Mouse (Mus musculus): ENCODE measurements at regions not wholly inside any gene's neighbourhood (a gene's known extent, or its start where the extent isn't known, plus 50 kb on each side); places are given as distances from the start of the nearest gene placed in this dataset.

DNA sequence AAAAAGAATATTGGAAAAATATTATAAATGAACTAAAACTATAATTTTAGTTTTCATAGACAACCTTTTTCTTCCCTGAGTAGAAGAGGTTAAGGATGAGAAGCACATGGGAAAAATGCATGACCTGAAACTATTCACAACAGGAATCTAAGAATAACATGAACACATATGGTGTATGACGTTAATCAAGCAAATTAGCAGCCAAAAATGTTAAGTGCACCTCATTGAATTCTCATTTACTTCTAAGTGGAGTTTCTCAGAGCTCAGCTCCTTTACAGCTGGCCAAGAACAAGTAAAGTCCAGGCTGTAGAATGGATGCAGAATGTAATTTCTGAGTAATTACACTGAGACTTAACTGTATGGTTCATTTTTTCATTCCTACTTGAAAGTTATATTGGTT, 137.9 kb upstream of the Vegfc start:
- H3K4me3 ChIP-seq (ENCODE audit: low read length): no peak overlapping the region
- H3K4me1 ChIP-seq (ENCODE audit: control insufficient read depth, insufficient read depth, low read depth, low read length): no peaks in the 10 kb centered on the region
- no peak overlapping the region for H3K9ac ChIP-seq (ENCODE audit: low read depth, low read length)
- H3K27me3 ChIP-seq (replicated peaks; ENCODE audit: control insufficient read depth, insufficient read depth, low read length): no peaks in the 10 kb centered on the region
- H3K9me3 ChIP-seq (ENCODE audit: control insufficient read depth, low read length): no peaks in the 10 kb centered on the region
- no peak for ATAC-seq
- no peak overlapping the region for H3K4me2 ChIP-seq (ENCODE audit: low read length)
- no peak overlapping the region for H3K27ac ChIP-seq (ENCODE audit: low read depth, low read length)
- no peaks in the 10 kb centered on the region for H3K36me3 ChIP-seq (ENCODE audit: control insufficient read depth, insufficient read depth, low read length)
- WGBS: 57% methylated on average over 1 of the region's 1 CpGs

DNA sequence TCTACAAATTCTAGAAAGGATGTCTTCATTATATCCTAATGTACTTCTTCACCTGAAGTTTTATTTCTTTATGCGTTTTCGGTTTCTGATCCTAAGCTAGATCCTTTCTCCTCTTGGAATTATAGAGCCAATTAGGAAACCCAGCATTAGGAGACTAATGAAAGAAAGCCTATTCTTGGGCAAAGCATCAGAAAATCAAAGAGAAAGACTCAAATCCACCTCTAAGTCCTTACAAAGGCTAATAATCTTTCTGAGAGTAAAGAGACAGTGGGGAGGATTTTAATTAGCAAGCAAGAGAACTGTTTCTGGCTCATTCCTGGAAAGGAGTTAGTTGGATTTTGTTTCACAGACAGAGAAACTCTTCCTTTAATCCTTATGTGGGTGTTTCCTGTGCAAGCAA, 136.3 kb upstream of the Vegfc start:
- WGBS: 88% methylated on average over 2 of the region's 2 CpGs
- H3K27me3 ChIP-seq (replicated peaks; ENCODE audit: control insufficient read depth, insufficient read depth, low read length): no peaks in the 10 kb centered on the region

DNA sequence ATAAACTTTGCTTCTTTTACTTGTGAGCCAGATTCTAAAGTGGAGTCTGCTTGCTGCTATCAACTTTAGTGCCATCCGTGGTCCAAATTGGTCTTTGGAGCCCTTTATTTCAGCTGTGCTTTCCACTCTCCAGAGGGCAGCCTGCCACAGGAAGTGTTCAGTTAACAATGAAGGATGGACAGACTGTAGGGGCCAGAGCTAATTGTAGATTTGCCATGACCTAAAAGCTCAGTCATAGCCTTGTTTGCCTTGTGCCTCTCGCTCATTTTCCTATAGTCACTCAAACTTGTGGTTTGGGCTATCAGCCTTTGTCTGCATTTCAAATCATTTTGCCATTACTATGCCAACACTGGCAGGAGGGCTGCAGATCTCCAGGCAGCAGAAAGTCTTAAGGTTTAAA, 131.8 kb upstream of the Vegfc start:
- no peak overlapping the region for H3K27ac ChIP-seq (ENCODE audit: low read depth, low read length)
- no peaks in the 10 kb centered on the region for H3K4me1 ChIP-seq (ENCODE audit: control insufficient read depth, insufficient read depth, low read depth, low read length)
- no peak overlapping the region for H3K4me3 ChIP-seq (ENCODE audit: low read length)
- WGBS: 34% methylated on average over 2 of the region's 2 CpGs
- H3K9ac ChIP-seq (ENCODE audit: low read depth, low read length): no peak overlapping the region
- H3K36me3 ChIP-seq (ENCODE audit: control insufficient read depth, insufficient read depth, low read length): no peaks in the 10 kb centered on the region
- no peaks in the 10 kb centered on the region for H3K9me3 ChIP-seq (ENCODE audit: control insufficient read depth, low read length)
- peak; percentile 84 for ATAC-seq
- H3K27me3 ChIP-seq (replicated peaks; ENCODE audit: control insufficient read depth, insufficient read depth, low read length): no peaks in the 10 kb centered on the region
- no peak overlapping the region for H3K4me2 ChIP-seq (ENCODE audit: low read length)

More for the DNA sequence above, 136.3 kb upstream of the Vegfc start:
- Histone ChIP-seq H3K36me3 (ENCODE audit: control insufficient read depth, insufficient read depth, low read length) (no peaks in the 10 kb centered on the region), H3K27ac (ENCODE audit: low read depth, low read length) (no peak overlapping the region), H3K4me1 (ENCODE audit: control insufficient read depth, insufficient read depth, low read depth, low read length) (no peaks in the 10 kb centered on the region), H3K9me3 (ENCODE audit: control insufficient read depth, low read length) (no peaks in the 10 kb centered on the region), H3K4me3 (ENCODE audit: low read length) (no peak overlapping the region), H3K9ac (ENCODE audit: low read depth, low read length) (no peak overlapping the region), H3K4me2 (ENCODE audit: low read length) (no peak overlapping the region)
- ATAC-seq: no peak

DNA sequence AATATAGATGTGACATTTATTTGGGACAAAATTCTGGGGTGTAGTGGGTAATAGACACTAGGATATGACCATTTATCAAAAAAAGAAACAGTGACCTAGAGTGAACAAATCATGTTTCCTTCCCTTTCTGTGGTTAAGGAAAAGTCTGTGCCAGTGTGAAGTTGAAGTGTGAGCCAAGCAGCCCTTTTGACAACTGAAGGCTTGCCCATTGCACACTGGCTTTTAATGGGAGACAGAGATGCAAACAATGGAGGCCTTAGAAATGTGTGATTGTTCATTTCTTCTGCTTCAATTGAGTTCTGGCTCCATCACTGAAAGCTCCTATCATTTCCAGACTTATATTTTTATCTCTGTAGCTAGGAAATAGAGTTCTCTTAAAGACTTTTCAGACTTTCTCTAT, 130.0 kb upstream of the Vegfc start:
- no peak for ATAC-seq
- H3K27me3 ChIP-seq (replicated peaks; ENCODE audit: control insufficient read depth, insufficient read depth, low read length): no peaks in the 10 kb centered on the region
- no peak overlapping the region for H3K9ac ChIP-seq (ENCODE audit: low read depth, low read length)
- H3K4me3 ChIP-seq (ENCODE audit: low read length): no peak overlapping the region
- H3K4me1 ChIP-seq (ENCODE audit: control insufficient read depth, insufficient read depth, low read depth, low read length): no peaks in the 10 kb centered on the region
- H3K36me3 ChIP-seq (ENCODE audit: control insufficient read depth, insufficient read depth, low read length): no peaks in the 10 kb centered on the region
- H3K4me2 ChIP-seq (ENCODE audit: low read length): no peak overlapping the region
- H3K9me3 ChIP-seq (ENCODE audit: control insufficient read depth, low read length): no peaks in the 10 kb centered on the region
- H3K27ac ChIP-seq (ENCODE audit: low read depth, low read length): no peak overlapping the region

DNA sequence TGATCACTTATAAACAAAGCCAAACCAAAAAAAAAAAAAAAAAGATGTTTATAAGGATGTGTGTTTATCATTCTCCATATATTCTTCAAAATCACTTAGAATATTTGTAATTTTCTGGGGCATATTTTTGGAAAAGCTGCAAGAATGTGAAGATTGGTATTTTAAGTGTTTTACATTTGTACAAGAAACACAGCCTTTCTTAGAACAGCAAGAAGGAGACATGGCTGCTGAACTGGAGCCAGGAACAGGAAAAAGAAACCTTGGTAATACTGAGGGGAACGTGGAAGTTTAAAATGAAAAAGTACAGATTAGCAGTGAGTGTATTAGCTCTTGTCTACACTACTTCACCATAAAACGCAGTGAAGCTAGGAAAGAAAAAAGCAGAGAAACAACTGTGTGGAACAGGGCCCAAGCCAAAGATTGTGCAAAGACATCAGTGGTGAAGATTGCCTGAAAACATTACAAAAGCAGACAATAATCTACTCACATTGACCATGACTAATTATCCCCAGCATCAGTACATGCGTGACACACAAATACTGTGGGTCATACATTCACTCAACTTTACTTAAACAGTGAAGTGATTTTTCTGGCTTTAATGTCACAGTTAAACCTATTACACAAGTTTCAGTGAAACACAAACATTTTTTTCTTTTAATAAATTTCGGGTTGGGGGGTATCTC, 122.8 kb upstream of the Vegfc start:
- Histone ChIP-seq H3K9ac (ENCODE audit: low read depth, low read length) (no peak overlapping the region), H3K9me3 (ENCODE audit: control insufficient read depth, low read length) (no peaks in the 10 kb centered on the region), H3K36me3 (ENCODE audit: control insufficient read depth, insufficient read depth, low read length) (no peaks in the 10 kb centered on the region), H3K4me3 (ENCODE audit: low read length) (no peak overlapping the region), H3K27ac (ENCODE audit: low read depth, low read length) (no peak overlapping the region), H3K4me2 (ENCODE audit: low read length) (no peak overlapping the region), H3K4me1 (ENCODE audit: control insufficient read depth, insufficient read depth, low read depth, low read length) (no peaks in the 10 kb centered on the region), H3K27me3 (replicated peaks; ENCODE audit: control insufficient read depth, insufficient read depth, low read length) (no peaks in the 10 kb centered on the region)
- ATAC-seq: no peak
- WGBS: 61% methylated on average over 4 of the region's 4 CpGs

DNA sequence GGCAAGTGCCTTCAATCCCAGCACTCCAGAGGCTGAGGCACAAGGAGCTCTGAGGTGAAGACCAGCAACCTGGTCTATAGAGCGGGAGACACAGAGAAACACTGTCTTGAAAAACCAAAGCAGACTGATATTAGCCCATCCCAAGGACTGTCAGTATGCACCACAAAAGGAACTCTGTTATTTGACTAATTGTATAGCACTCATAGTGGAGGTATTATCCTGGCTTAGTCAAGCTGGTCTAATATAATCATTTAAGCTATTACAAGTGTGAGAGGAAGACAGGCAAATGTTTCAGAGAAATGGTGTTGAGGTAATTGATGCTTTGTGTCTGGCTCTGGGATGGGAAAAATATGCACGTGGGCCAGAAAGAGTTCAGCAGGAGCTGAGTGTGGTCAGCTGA, 121.3 kb upstream of the Vegfc start:
- WGBS: 53% methylated on average over 2 of the region's 2 CpGs

DNA sequence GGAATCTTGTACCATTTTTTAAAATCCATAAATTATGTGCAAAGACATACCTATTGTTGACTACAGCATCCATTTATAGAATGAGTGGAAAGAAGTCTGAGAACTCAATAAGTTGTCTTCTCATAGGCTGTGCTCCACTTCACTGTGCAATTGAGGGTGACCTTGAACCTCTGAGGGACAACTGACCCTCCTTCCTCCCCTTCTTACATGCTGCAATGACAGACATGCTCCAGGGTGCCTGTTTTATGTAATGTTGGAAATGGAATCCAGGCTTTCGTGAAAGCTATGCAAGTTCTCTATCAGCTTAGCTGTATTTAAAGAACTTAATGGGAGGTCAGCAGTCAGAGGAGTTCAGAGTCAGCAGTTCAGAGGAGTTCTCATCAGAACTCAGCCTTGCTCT, 118.9 kb upstream of the Vegfc start:
- ATAC-seq: no peak
- no peak overlapping the region for H3K27ac ChIP-seq (ENCODE audit: low read depth, low read length)
- no peak overlapping the region for H3K4me3 ChIP-seq (ENCODE audit: low read length)
- no peaks in the 10 kb centered on the region for H3K4me1 ChIP-seq (ENCODE audit: control insufficient read depth, insufficient read depth, low read depth, low read length)
- no peaks in the 10 kb centered on the region for H3K9me3 ChIP-seq (ENCODE audit: control insufficient read depth, low read length)
- no peaks in the 10 kb centered on the region for H3K27me3 ChIP-seq (replicated peaks; ENCODE audit: control insufficient read depth, insufficient read depth, low read length)
- 73% methylated on average over 1 of the region's 1 CpGs for WGBS
- no peaks in the 10 kb centered on the region for H3K36me3 ChIP-seq (ENCODE audit: control insufficient read depth, insufficient read depth, low read length)
- no peak overlapping the region for H3K9ac ChIP-seq (ENCODE audit: low read depth, low read length)
- no peak overlapping the region for H3K4me2 ChIP-seq (ENCODE audit: low read length)

More for the DNA sequence above, 121.3 kb upstream of the Vegfc start:
- H3K9me3 ChIP-seq (ENCODE audit: control insufficient read depth, low read length): no peaks in the 10 kb centered on the region
- no peaks in the 10 kb centered on the region for H3K27me3 ChIP-seq (replicated peaks; ENCODE audit: control insufficient read depth, insufficient read depth, low read length)
- no peaks in the 10 kb centered on the region for H3K36me3 ChIP-seq (ENCODE audit: control insufficient read depth, insufficient read depth, low read length)
- H3K4me1 ChIP-seq (ENCODE audit: control insufficient read depth, insufficient read depth, low read depth, low read length): no peaks in the 10 kb centered on the region
- ATAC-seq: no peak
- no peak overlapping the region for H3K9ac ChIP-seq (ENCODE audit: low read depth, low read length)
- H3K4me2 ChIP-seq (ENCODE audit: low read length): no peak overlapping the region
- H3K27ac ChIP-seq (ENCODE audit: low read depth, low read length): no peak overlapping the region
- no peak overlapping the region for H3K4me3 ChIP-seq (ENCODE audit: low read length)

DNA sequence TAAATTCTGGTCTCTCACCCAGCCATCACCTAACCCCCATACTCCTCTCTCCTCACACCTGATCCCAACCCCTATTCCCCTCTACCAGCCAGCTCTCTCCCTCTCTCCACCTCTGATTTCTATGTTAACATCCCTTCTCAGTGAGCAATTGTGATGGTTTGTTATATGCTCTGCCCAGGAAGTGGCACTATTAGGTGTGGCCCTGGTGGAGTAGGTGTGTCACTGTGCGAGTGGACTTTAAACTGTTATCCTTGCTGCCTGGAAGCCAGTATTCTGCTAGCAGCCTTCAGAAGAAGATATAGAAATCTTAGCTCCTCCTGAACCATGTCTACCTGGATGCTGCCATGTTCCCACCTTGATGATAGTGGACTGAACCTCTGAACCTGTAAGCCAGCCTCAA, 114.4 kb upstream of the Vegfc start:
- Histone ChIP-seq H3K4me1 (ENCODE audit: control insufficient read depth, insufficient read depth, low read depth, low read length) (no peaks in the 10 kb centered on the region), H3K27ac (ENCODE audit: low read depth, low read length) (no peak overlapping the region), H3K4me3 (ENCODE audit: low read length) (no peak overlapping the region), H3K4me2 (ENCODE audit: low read length) (no peak overlapping the region), H3K27me3 (replicated peaks; ENCODE audit: control insufficient read depth, insufficient read depth, low read length) (no peaks in the 10 kb centered on the region), H3K9ac (ENCODE audit: low read depth, low read length) (no peak overlapping the region), H3K9me3 (ENCODE audit: control insufficient read depth, low read length) (no peaks in the 10 kb centered on the region), H3K36me3 (ENCODE audit: control insufficient read depth, insufficient read depth, low read length) (no peaks in the 10 kb centered on the region)
- WGBS: 100% methylated on average over 1 of the region's 1 CpGs
- no peak for ATAC-seq

DNA sequence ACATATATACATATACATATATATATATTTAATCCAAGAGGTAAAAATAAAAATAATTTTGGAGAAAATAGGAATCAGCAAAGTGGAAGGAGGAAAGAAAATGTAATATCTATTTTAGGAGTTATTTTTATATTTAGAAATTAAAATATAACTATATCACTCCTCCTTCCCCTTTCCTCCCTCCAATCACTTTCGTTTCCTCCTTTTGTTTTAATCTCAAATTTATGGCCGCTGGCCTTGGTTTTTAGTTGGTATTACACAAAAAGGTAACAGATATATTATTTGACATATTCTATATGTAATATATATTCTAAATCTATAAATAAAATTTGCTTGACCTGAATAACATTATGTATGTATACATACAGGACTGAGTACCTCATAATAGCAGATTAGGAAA, 93.1 kb upstream of the Vegfc start:
- Histone ChIP-seq H3K9ac (ENCODE audit: low read depth, low read length) (no peak overlapping the region), H3K36me3 (ENCODE audit: control insufficient read depth, insufficient read depth, low read length) (no peaks in the 10 kb centered on the region), H3K4me2 (ENCODE audit: low read length) (no peak overlapping the region), H3K27me3 (replicated peaks; ENCODE audit: control insufficient read depth, insufficient read depth, low read length) (no peaks in the 10 kb centered on the region), H3K4me1 (ENCODE audit: control insufficient read depth, insufficient read depth, low read depth, low read length) (no peaks in the 10 kb centered on the region), H3K4me3 (ENCODE audit: low read length) (no peak overlapping the region), H3K27ac (ENCODE audit: low read depth, low read length) (no peak overlapping the region), H3K9me3 (ENCODE audit: control insufficient read depth, low read length) (no peaks in the 10 kb centered on the region)
- no peak for ATAC-seq
- 94% methylated on average over 2 of the region's 2 CpGs for WGBS

DNA sequence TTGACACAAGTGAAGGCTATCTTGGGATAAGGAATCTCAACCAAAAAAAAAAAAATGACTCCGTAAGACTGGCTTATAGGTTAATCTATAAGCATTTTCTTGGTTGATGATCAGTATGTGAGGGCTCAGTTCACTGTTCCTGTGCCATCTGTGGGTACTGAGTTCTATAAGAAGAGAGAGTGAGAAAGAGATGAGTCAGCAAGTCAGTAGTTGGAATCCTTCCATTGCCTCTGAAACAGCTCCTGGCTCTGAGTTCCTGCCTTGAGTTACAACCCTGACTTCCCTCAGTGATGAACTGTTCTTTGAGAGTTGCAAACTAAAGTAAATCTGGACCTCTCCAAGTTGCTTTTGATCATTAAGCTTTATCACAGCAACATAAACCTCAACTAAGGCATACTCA, 91.7 kb upstream of the Vegfc start:
- no peak overlapping the region for H3K27ac ChIP-seq (ENCODE audit: low read depth, low read length)
- H3K9me3 ChIP-seq (ENCODE audit: control insufficient read depth, low read length): no peaks in the 10 kb centered on the region

More for the DNA sequence above, 91.7 kb upstream of the Vegfc start:
- no peaks in the 10 kb centered on the region for H3K36me3 ChIP-seq (ENCODE audit: control insufficient read depth, insufficient read depth, low read length)
- ATAC-seq: no peak
- no peak overlapping the region for H3K4me2 ChIP-seq (ENCODE audit: low read length)
- no peaks in the 10 kb centered on the region for H3K27me3 ChIP-seq (replicated peaks; ENCODE audit: control insufficient read depth, insufficient read depth, low read length)
- no peak overlapping the region for H3K4me3 ChIP-seq (ENCODE audit: low read length)
- no peaks in the 10 kb centered on the region for H3K4me1 ChIP-seq (ENCODE audit: control insufficient read depth, insufficient read depth, low read depth, low read length)
- H3K9ac ChIP-seq (ENCODE audit: low read depth, low read length): no peak overlapping the region
- 100% methylated on average over 1 of the region's 1 CpGs for WGBS

All from hindbrain, embryonic 16.5 days (tissue).